In the genomic region with DNA sequence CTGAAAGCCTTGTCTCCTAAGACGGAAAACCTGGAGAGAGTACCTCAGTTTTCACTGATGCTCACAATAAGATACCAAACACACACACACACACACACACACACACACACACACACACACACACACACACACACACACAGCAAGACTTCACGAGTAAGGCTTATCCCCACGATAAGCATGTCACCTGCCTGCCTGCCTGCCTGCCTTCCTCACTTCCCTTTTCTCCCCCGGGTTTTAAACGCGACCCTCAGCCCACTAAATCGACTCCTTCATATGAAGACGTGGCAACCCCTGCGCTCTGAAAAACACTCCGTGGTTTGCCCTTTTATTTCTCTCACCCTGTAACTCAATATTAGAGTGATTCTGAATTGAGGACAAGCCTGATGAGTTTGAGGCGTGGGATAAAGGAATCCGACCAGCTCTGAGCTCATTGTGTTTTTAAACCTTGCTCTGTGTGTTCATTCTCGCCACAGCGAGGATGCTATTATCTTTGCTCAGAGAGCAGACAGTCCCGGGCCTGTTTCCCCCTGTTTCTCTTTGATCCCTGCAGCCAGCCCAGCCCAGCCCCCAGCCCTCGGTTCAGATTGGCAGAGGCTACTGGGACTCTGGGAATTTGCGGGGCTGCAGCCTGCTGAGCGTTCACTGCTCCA, we compare ENCODE assay signal across 8 mouse cellular contexts.
A peak's percentile ranks its signal among the peaks of the same experiment; 100 is the strongest.
DNase-seq lines count a peak whose midpoint lies in the region; ATAC-seq and TF ChIP-seq lines count a peak whose summit lies in the region.

No protein-coding gene starts in this region.

- in situ Hi-C loops in ES-E14 (cut with MboI; ENCODE audit: low sequenced_read_pairs in 2 of 2, unreplicated experiment in 2 of 2) = no loop called here

- under 1% methylated on average over 18 of the region's 18 CpGs for WGBS in embryonic facial prominence, embryonic 12.5 days
- WGBS in hindbrain, embryonic 14.5 days = under 1% methylated on average over 18 of the region's 18 CpGs
- 3% methylated on average over 18 of the region's 18 CpGs for WGBS in liver, embryonic 16.5 days (ENCODE audit: insufficient replicate concordance)

- peak overlapping the region; percentile 67 for H3K4me2 ChIP-seq in embryonic facial prominence, embryonic 12.5 days (replicated peaks)
- peak overlapping the region; percentile 80 for H3K4me2 ChIP-seq in hindbrain, embryonic 14.5 days (replicated peaks)
- peak overlapping the region; percentile 60 for H3K4me2 ChIP-seq in liver, embryonic 16.5 days (ENCODE audit: low read depth, low read length)

- H3K9ac ChIP-seq in ES-E14 (ENCODE audit: insufficient read depth, low read depth, low read length, poor library complexity, severe bottlenecking) = no peak overlapping the region
- peak overlapping the region; percentile 33; the same call in 1 of the 2 replicates for H3K9ac ChIP-seq in embryonic facial prominence, embryonic 12.5 days
- H3K9ac ChIP-seq in hindbrain, embryonic 14.5 days = peak overlapping the region; percentile 68
- no peak overlapping the region for H3K9ac ChIP-seq in liver, embryonic 16.5 days (ENCODE audit: low read depth, low read length)

- no peaks in the 10 kb centered on the region for H3K9me3 ChIP-seq in ES-E14 (ENCODE audit: control insufficient read depth, insufficient read depth, low read depth, low read length)
- no peaks in the 10 kb centered on the region for H3K9me3 ChIP-seq in embryonic facial prominence, embryonic 12.5 days
- no peaks in the 10 kb centered on the region for H3K9me3 ChIP-seq in hindbrain, embryonic 14.5 days (ENCODE audit: control insufficient read depth, low read length)
- no peaks in the 10 kb centered on the region for H3K9me3 ChIP-seq in liver, embryonic 16.5 days (replicated peaks; ENCODE audit: control insufficient read depth, low read length)

- H3K4me3 ChIP-seq in gastrocnemius, adult 2 months = peak overlapping the region; percentile 73
- no peak overlapping the region; a peak in 1 of 4 replicates for H3K4me3 ChIP-seq in ES-E14 (ENCODE audit: insufficient read depth in 1 of 2, low read depth in 1 of 2, low read length in 2 of 2, poor library complexity in 1 of 2, severe bottlenecking in 1 of 2)
- H3K4me3 ChIP-seq in embryonic facial prominence, embryonic 12.5 days = peak overlapping the region; percentile 37
- peak overlapping the region; percentile 35 for H3K4me3 ChIP-seq in hindbrain, embryonic 14.5 days (replicated peaks; ENCODE audit: low read length)
- peak overlapping the region; percentile 43 for H3K4me3 ChIP-seq in liver, embryonic 16.5 days (ENCODE audit: low read depth, low read length)

- TF ChIP-seq CTCF in gastrocnemius, adult 2 months (IDR thresholded peaks at IDR 0.05) = no peak

- H3K4me1 ChIP-seq in ES-E14 (ENCODE audit: control insufficient read depth in 2 of 2, insufficient read depth in 2 of 2, low read length in 2 of 2, poor library complexity in 1 of 2) = peaks cover 0 to 2% of the 10 kb centered on the region in 2 experiments; a peak in 2 of 4 replicates
- H3K4me1 ChIP-seq in embryonic facial prominence, embryonic 12.5 days = peaks cover 5% of the 10 kb centered on the region
- 0 out of 2 replicates have a peak, but pooled peaks cover 13% of the 10 kb centered on the region for H3K4me1 ChIP-seq in hindbrain, embryonic 14.5 days (replicated peaks; ENCODE audit: control insufficient read depth, insufficient read depth, low read length)
- no peaks in the 10 kb centered on the region for H3K4me1 ChIP-seq in liver, embryonic 16.5 days (ENCODE audit: control insufficient read depth, low read depth, low read length)

- no peak for DNase-seq in gastrocnemius, adult 2 months
- DNase-seq in gastrocnemius, postnatal 36 days = no peak
- peak; percentile 67 for DNase-seq in ES-E14 (ENCODE audit: low read depth, low spot score)
- DNase-seq in hindbrain, embryonic 14.5 days (ENCODE audit: low spot score) = peak; percentile 66
- DNase-seq in right cerebral cortex, postnatal 14 days = peak; percentile 42
- no peak for DNase-seq in adrenal gland, adult 2 months

- H3K36me3 ChIP-seq in ES-E14 (ENCODE audit: control insufficient read depth, insufficient read depth, low read length, poor library complexity, severe bottlenecking) = no peaks in the 10 kb centered on the region
- no peaks in the 10 kb centered on the region for H3K36me3 ChIP-seq in embryonic facial prominence, embryonic 12.5 days
- no peaks in the 10 kb centered on the region for H3K36me3 ChIP-seq in hindbrain, embryonic 14.5 days (replicated peaks; ENCODE audit: control insufficient read depth, insufficient read depth)
- no peaks in the 10 kb centered on the region for H3K36me3 ChIP-seq in liver, embryonic 16.5 days (ENCODE audit: control insufficient read depth, insufficient read depth)

- H3K27ac ChIP-seq in gastrocnemius, adult 2 months = no peak overlapping the region
- H3K27ac ChIP-seq in ES-E14 (ENCODE audit: insufficient read depth, low read depth, low read length, poor library complexity, severe bottlenecking) = no peak overlapping the region
- peak overlapping the region; percentile 50 for H3K27ac ChIP-seq in embryonic facial prominence, embryonic 12.5 days
- peak overlapping the region; percentile 94 for H3K27ac ChIP-seq in hindbrain, embryonic 14.5 days
- no peak overlapping the region for H3K27ac ChIP-seq in liver, embryonic 16.5 days (ENCODE audit: low read length)

- peak; percentile 59; the same call in 1 of the 2 replicates for ATAC-seq in embryonic facial prominence, embryonic 12.5 days (ENCODE audit: insufficient number of reproducible peaks, insufficient read depth, low FRiP score, low TSS enrichment)
- peak; percentile 77 for ATAC-seq in hindbrain, embryonic 14.5 days (ENCODE audit: low FRiP score)
- no peak for ATAC-seq in liver, embryonic 16.5 days (ENCODE audit: low read depth)

- no peaks in the 10 kb centered on the region for H3K27me3 ChIP-seq in embryonic facial prominence, embryonic 12.5 days
- H3K27me3 ChIP-seq in hindbrain, embryonic 14.5 days (ENCODE audit: control insufficient read depth, insufficient read depth, low read length) = no peaks in the 10 kb centered on the region
- no peaks in the 10 kb centered on the region for H3K27me3 ChIP-seq in liver, embryonic 16.5 days (ENCODE audit: control insufficient read depth, insufficient read depth, low read depth, low read length)

- intact Hi-C loops in gastrocnemius, adult 2 months (cut with DNase I) = no loop called here
- intact Hi-C loops in gastrocnemius, postnatal 36 days (cut with DNase I) = no loop called here

TF ChIP-seq in ES-E14, 5 proteins besides CTCF, POLR2A, EP300 and RAD21:
- no peak for TF ChIP-seq MAFK (IDR thresholded peaks at IDR 0.05; ENCODE audit: insufficient read depth, low read depth, low read length)
- no peak; the same call in 1 of the 2 replicates for TF ChIP-seq ZNF384 (IDR thresholded peaks at IDR 0.05; ENCODE audit: low read depth, low read length)
- TF ChIP-seq ZC3H11A (IDR thresholded peaks at IDR 0.05; ENCODE audit: borderline replicate concordance, low read depth, low read length) = no peak
- TF ChIP-seq CHD2 (IDR thresholded peaks at IDR 0.05; ENCODE audit: low read depth, low read length) = no peak
- no peak for TF ChIP-seq HCFC1 (IDR thresholded peaks at IDR 0.05; ENCODE audit: borderline replicate concordance, insufficient read depth, low read length)

Comparison
In these comparisons a context has a peak if more than half of its experiments do, and no peak if none do; other contexts are left out.
1. DNase-seq: peak in ES-E14 (single experiment), hindbrain, embryonic 14.5 days (single experiment) and right cerebral cortex, postnatal 14 days (single experiment); none in gastrocnemius, adult 2 months (single experiment), gastrocnemius, postnatal 36 days (0 of 2) and adrenal gland, adult 2 months (single experiment).
2. H3K27ac ChIP-seq: peak in embryonic facial prominence, embryonic 12.5 days (single experiment) and hindbrain, embryonic 14.5 days (single experiment); none in gastrocnemius, adult 2 months (single experiment), ES-E14 (single experiment) and liver, embryonic 16.5 days (single experiment).
3. H3K4me3 ChIP-seq: peak in gastrocnemius, adult 2 months (single experiment), embryonic facial prominence, embryonic 12.5 days (single experiment), hindbrain, embryonic 14.5 days (single experiment) and liver, embryonic 16.5 days (single experiment); none in ES-E14 (0 of 2).
4. H3K9ac ChIP-seq: peak in embryonic facial prominence, embryonic 12.5 days (single experiment) and hindbrain, embryonic 14.5 days (single experiment); none in ES-E14 (single experiment) and liver, embryonic 16.5 days (single experiment).
5. Peak in every context shown above with its lines, with median percentiles within 50 percentile points of each other: H3K4me2 ChIP-seq.